Mouse (Mus musculus): ENCODE measurements around the gene Sh3bgrl2.

Sh3bgrl2 gene

GRCm38 (mm10) chr9:83591848-83592456, 43.8 kb downstream of the Sh3bgrl2 start:
- DNase-seq (ENCODE audit: low spot score in 2 of 2), result no peak

GRCm38 (mm10) chr9:83593811-83594210, 45.7 kb downstream of the Sh3bgrl2 start:
- no peak for DNase-seq (ENCODE audit: low spot score in 2 of 2)

- peak; percentile 63 to 88 for DNase-seq (ENCODE audit: low spot score in 2 of 2)
These were observed 48.0 kb downstream of the Sh3bgrl2 start for GRCm38 (mm10) chr9:83596132-83596531.

- no peak for DNase-seq (ENCODE audit: low spot score in 2 of 2)
These were observed 48.7 kb downstream of the Sh3bgrl2 start for GRCm38 (mm10) chr9:83596646-83597481.

- DNase-seq (ENCODE audit: low spot score in 2 of 2), result peak in 1 of 2 experiments; percentile 70
These were observed 49.9 kb downstream of the Sh3bgrl2 start for GRCm38 (mm10) chr9:83598047-83598446.

GRCm38 (mm10) chr9:83599505-83599904, 51.4 kb downstream of the Sh3bgrl2 start:
- no peak for DNase-seq (ENCODE audit: low spot score in 2 of 2)

GRCm38 (mm10) chr9:83600286-83601048, 52.3 kb downstream of the Sh3bgrl2 start:
- peak in 1 of 2 experiments; percentile 72 for DNase-seq (ENCODE audit: low spot score in 2 of 2)

GRCm38 (mm10) chr9:83602176-83602770, 54.1 kb downstream of the Sh3bgrl2 start:
- no peak for DNase-seq (ENCODE audit: low spot score in 2 of 2)

GRCm38 (mm10) chr9:83603159-83603558, 55.0 kb downstream of the Sh3bgrl2 start:
- DNase-seq (ENCODE audit: low spot score in 2 of 2), result no peak

- no peak for DNase-seq (ENCODE audit: low spot score in 2 of 2)
These were observed 57.9 kb downstream of the Sh3bgrl2 start for GRCm38 (mm10) chr9:83605886-83606640.

GRCm38 (mm10) chr9:83608135-83608534, 60.0 kb downstream of the Sh3bgrl2 start:
- DNase-seq (ENCODE audit: low spot score in 2 of 2), result no peak

GRCm38 (mm10) chr9:83609422-83610297, 61.5 kb downstream of the Sh3bgrl2 start:
- peak; percentile 74 to 91 for DNase-seq (ENCODE audit: low spot score in 2 of 2)

- no peak for DNase-seq (ENCODE audit: low spot score in 2 of 2)
These were observed 67.9 kb downstream of the Sh3bgrl2 start for GRCm38 (mm10) chr9:83615912-83616585.

- DNase-seq (ENCODE audit: low spot score in 2 of 2), result no peak
These were observed 68.5 kb downstream of the Sh3bgrl2 start for GRCm38 (mm10) chr9:83616586-83617081.

- DNase-seq (ENCODE audit: low spot score in 2 of 2), result no peak
These were observed 75.3 kb downstream of the Sh3bgrl2 start for GRCm38 (mm10) chr9:83623455-83623854.

GRCm38 (mm10) chr9:83624193-83624592, 76.1 kb downstream of the Sh3bgrl2 start:
- no peak for DNase-seq (ENCODE audit: low spot score in 2 of 2)

- DNase-seq (ENCODE audit: low spot score in 2 of 2), result no peak
These were observed 77.0 kb downstream of the Sh3bgrl2 start for GRCm38 (mm10) chr9:83625085-83625484.

- DNase-seq (ENCODE audit: low spot score in 2 of 2), result no peak
These were observed 80.8 kb downstream of the Sh3bgrl2 start for GRCm38 (mm10) chr9:83628669-83629612.
